Mouse (Mus musculus) midbrain, embryonic 16.5 days (tissue): ENCODE results near the gene Rnf115. TPM values are rescaled to one million over a fixed set of nuclear protein-coding genes. Genes with fewer than 3 reads are reported as not detected.

Experiments
- ATAC-seq: fragments of 200-750 bp; cut with Nextera tagmentation; 2 replicates; pipeline ENCODE4 v1.8.0; 2017; ENCODE audit warnings: moderate TSS enrichment
- H3K27ac ChIP-seq: fragments of 300-500 bp; sonication (generic); 2 replicates; pipeline ENCODE4 v1.5.1; 2014; ENCODE audit warnings: mild to moderate bottlenecking, low read length, mixed read lengths
- H3K27me3 ChIP-seq: fragments of 300-500 bp; sonication (generic); 2 replicates; pipeline ENCODE4 v1.6.1; 2014; ENCODE audit warnings: low read depth, low read length, mixed read lengths; ENCODE audit not compliant: control insufficient read depth, insufficient read depth
- H3K36me3 ChIP-seq: fragments of 300-500 bp; sonication (generic); 2 replicates; pipeline ENCODE4 v1.6.1; 2014; ENCODE audit warnings: mild to moderate bottlenecking, low read length, moderate library complexity, mixed read lengths; ENCODE audit not compliant: control insufficient read depth, insufficient read depth
- H3K4me1 ChIP-seq: fragments of 300-500 bp; sonication (generic); 2 replicates; pipeline ENCODE4 v1.6.1; 2014; ENCODE audit warnings: mild to moderate bottlenecking, low read length, mixed read lengths; ENCODE audit not compliant: control insufficient read depth, insufficient read depth
- H3K4me2 ChIP-seq: fragments of 300-500 bp; sonication (generic); 2 replicates; pipeline ENCODE4 v1.6.1; 2014; ENCODE audit warnings: mild to moderate bottlenecking, low read length, mixed read lengths
- H3K4me3 ChIP-seq: fragments of 300-500 bp; sonication (generic); 2 replicates; pipeline ENCODE4 v1.5.1; 2014; ENCODE audit warnings: low read depth, mild to moderate bottlenecking, low read length, moderate library complexity, mixed read lengths
- H3K9ac ChIP-seq: fragments of 300-500 bp; sonication (generic); 2 replicates; pipeline ENCODE4 v1.6.1; 2014; ENCODE audit warnings: low read depth, low read length, mixed read lengths
- H3K9me3 ChIP-seq: fragments of 300-500 bp; sonication (generic); replicated peaks from 2 replicates; pipeline ENCODE4 v1.6.1; 2014; ENCODE audit warnings: mild to moderate bottlenecking, low read length, mixed read lengths; ENCODE audit not compliant: control insufficient read depth, poor library complexity, severe bottlenecking
- WGBS: fragments of 180-500 bp; shearing (Covaris S2); extraction: QIAGEN DNeasy Blood & Tissue Kit; methylation state at CpG from one replicate; pipeline ENCODE4 v1.1.7; 2014; 5-methylcytosine and 5-hydroxymethylcytosine counted together
- polyA plus RNA-seq: library from polyadenylated mRNA; unstranded; fragments of >200 nt; fragmentation: Nextera tagmentation; extraction: Ambion mirVana; gene quantifications from 2 replicates; pipeline ENCODE4 v1.2.1, GENCODE M21; 2015

Rnf115 gene
- polyA plus RNA-seq, 1 experiment from 2014 or later, result 71.4 TPM

DNA sequence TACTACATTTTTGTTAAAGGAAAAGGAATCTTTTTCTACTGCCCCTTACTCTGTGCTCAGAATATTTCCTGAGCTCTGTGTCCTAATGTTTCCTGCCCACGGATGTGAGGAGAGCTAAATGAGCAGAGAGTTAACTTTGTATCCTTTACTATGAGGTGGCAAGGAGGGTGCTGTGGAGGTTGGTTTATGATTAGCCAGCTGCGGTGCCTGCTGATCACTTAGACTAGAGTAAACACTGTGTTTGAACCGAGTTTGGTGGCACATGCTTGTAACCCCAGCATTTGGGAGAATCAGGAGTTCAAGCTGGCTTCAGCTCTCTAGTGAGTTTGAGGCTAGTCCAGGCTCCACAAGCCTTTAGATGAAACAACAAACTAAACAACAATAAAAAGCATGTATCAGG is 49.7 kb downstream of the Rnf115 start:
- Histone ChIP-seq H3K27ac (no peak overlapping the region), H3K27me3 (no peaks in the 10 kb centered on the region), H3K9me3 (no peaks in the 10 kb centered on the region), H3K9ac (no peak overlapping the region), H3K4me1 (no peaks in the 10 kb centered on the region), H3K36me3 (0 out of 2 replicates have a peak, but pooled peaks cover 2% of the 10 kb centered on the region), H3K4me3 (no peak overlapping the region), H3K4me2 (no peak overlapping the region)
- no peak for ATAC-seq
- 86% methylated on average over 3 of the region's 3 CpGs for WGBS

DNA sequence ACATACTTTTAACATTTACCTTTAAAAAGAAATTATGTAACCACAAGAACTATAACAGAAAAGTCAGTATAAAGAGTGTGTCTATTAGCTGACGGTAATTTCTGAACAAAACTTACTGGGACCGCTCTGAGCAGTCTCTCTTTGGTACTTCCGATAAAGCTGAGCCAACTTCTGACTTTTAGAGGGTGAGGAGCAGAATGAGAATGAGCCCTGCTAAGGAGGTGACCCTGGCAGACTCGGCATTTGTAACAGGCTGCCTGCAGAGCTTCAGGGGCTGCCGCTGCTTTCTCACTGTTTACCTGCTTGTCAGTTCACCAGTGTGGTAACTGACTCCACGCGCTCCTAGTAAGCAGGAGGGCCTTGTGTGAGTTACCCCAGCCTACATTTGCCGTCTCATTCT is 54.8 kb downstream of the Rnf115 start:
- H3K4me3 ChIP-seq, result no peak overlapping the region
- H3K4me1 ChIP-seq, result no peaks in the 10 kb centered on the region
- WGBS, result 71% methylated on average over 8 of the region's 8 CpGs
- no peak for ATAC-seq
- H3K9ac ChIP-seq, result no peak overlapping the region
- H3K27ac ChIP-seq, result no peak overlapping the region
- H3K27me3 ChIP-seq, result no peaks in the 10 kb centered on the region
- no peaks in the 10 kb centered on the region for H3K9me3 ChIP-seq
- peaks cover 10% of the 10 kb centered on the region for H3K36me3 ChIP-seq
- H3K4me2 ChIP-seq, result no peak overlapping the region

DNA sequence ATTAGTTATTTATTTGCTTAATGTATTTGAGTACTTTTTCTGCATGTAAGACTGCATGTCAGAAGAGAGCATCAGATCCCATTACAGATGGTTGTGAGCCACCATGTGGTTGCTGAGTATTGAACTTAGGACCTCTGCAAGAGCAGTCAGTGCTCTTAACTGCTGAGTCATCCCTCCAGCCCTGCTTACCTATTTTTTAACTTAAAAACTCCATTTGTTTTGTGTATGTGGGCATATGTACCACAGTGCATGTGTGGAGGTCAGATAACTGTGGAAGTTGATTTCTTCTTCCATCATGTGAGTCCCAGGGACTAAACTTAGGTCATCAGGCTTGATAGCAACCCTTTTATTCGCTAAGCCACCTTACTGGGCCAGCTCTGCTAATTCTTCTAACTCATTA is 60.3 kb downstream of the Rnf115 start:
- no peaks in the 10 kb centered on the region for H3K9me3 ChIP-seq
- no peak overlapping the region for H3K4me2 ChIP-seq
- H3K27me3 ChIP-seq, result no peaks in the 10 kb centered on the region
- H3K36me3 ChIP-seq, result peaks cover 24% of the 10 kb centered on the region
- 100% methylated on average over 1 of the region's 1 CpGs for WGBS
- no peak overlapping the region for H3K27ac ChIP-seq
- ATAC-seq, result no peak
- H3K9ac ChIP-seq, result no peak overlapping the region
- H3K4me1 ChIP-seq, result no peaks in the 10 kb centered on the region
- H3K4me3 ChIP-seq, result no peak overlapping the region

DNA sequence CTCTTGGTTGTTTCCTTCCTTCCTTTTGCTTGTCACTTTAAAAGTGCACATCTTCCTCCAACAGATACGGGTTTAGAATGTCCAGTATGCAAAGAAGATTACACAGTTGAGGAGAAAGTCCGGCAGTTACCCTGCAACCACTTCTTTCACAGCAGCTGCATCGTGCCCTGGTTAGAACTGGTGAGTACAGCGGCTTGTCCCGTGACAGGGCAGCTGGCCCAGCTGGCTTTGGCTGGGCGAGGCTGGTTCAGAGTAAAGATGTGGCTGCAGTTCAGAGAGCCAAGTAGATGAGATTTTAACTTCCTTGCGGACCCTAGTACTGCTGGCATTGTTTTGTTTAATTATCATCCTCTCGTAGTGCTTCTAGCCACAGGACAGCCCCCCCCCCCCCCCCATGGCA is 61.0 kb downstream of the Rnf115 start:
- Histone ChIP-seq H3K27ac (no peak overlapping the region), H3K9ac (no peak overlapping the region), H3K4me3 (no peak overlapping the region), H3K9me3 (no peaks in the 10 kb centered on the region), H3K36me3 (peaks cover 24% of the 10 kb centered on the region), H3K4me1 (no peaks in the 10 kb centered on the region), H3K4me2 (no peak overlapping the region), H3K27me3 (no peaks in the 10 kb centered on the region)
- no peak for ATAC-seq
- WGBS, result 79% methylated on average over 8 of the region's 8 CpGs

DNA sequence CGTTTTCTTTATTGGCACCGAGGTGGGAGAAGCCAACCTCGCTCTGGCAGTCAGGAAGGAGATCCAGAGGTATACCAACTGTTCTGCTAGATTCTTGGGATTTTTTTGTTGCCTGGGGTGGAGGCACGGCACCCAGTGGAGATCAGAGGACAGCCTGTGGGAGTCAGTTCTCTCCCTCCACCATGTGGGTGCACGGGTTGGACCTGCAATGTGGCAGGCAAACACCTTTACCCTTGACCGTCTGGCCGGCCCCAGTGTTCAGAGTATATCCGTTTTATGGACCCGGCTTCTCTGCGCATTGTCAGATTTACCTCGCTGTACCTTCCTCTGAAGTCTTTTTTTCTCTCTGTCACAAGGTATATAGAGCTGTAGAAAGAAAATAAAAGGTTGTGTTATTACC is 72.8 kb downstream of the Rnf115 start:
- H3K4me3 ChIP-seq, result no peak overlapping the region
- H3K9ac ChIP-seq, result no peak overlapping the region
- H3K9me3 ChIP-seq, result no peaks in the 10 kb centered on the region
- no peak for ATAC-seq
- no peak overlapping the region for H3K4me2 ChIP-seq
- no peak overlapping the region for H3K27ac ChIP-seq
- WGBS, result 87% methylated on average over 11 of the region's 11 CpGs
- 0 out of 2 replicates have a peak, but pooled peaks cover 5% of the 10 kb centered on the region for H3K36me3 ChIP-seq
- H3K4me1 ChIP-seq, result no peaks in the 10 kb centered on the region
- no peaks in the 10 kb centered on the region for H3K27me3 ChIP-seq

DNA sequence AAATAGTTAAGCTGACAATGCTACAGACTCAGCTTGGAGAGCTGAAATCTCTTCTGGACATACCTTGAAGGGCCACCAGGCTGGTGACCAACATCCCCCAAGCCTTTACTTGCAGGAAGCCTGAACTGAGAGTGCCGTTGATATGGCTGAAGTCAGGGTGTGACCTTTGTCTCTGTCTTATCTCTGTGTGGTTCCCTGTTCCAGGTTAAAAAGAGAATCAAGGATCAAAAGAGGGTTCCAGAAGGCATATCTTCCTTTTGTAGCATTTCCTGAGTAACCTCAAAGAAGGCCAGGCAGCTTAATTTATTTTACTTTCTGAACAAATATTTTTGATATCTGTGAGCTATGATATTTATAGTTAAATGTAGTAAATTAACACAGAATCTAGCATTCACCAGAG is 74.8 kb downstream of the Rnf115 start:
- no peak for ATAC-seq
- Histone ChIP-seq H3K27me3 (no peaks in the 10 kb centered on the region), H3K4me2 (no peak overlapping the region), H3K4me3 (no peak overlapping the region), H3K36me3 (0 out of 2 replicates have a peak, but pooled peaks cover 1% of the 10 kb centered on the region), H3K27ac (no peak overlapping the region), H3K4me1 (no peaks in the 10 kb centered on the region), H3K9me3 (no peaks in the 10 kb centered on the region), H3K9ac (no peak overlapping the region)
- 92% methylated on average over 1 of the region's 1 CpGs for WGBS

DNA sequence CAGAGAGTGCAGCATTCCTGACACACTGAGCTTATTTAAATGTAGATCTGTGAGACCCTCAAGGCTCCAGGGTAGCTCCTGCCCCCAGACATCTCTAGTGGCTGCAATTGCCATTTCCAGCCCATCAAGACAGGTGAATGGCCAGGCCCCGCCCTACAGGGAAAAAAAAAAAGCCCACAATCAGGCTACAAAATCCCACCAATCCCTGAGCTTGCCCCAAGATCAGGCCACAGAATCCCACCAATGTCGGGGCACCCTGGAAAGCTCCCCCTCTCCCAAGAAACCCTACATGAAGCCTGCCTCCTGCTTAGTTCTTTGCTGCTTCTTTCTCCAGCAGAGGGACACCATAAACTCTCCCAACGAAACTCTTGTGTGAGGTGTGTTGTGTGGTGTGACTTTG is 80.7 kb downstream of the Rnf115 start:
- Histone ChIP-seq H3K27me3 (no peaks in the 10 kb centered on the region), H3K4me2 (no peak overlapping the region), H3K9me3 (no peaks in the 10 kb centered on the region), H3K4me3 (no peak overlapping the region), H3K27ac (no peak overlapping the region), H3K9ac (no peak overlapping the region), H3K36me3 (no peaks in the 10 kb centered on the region), H3K4me1 (no peaks in the 10 kb centered on the region)
- WGBS, result 69% methylated on average over 3 of the region's 3 CpGs
- no peak for ATAC-seq

DNA sequence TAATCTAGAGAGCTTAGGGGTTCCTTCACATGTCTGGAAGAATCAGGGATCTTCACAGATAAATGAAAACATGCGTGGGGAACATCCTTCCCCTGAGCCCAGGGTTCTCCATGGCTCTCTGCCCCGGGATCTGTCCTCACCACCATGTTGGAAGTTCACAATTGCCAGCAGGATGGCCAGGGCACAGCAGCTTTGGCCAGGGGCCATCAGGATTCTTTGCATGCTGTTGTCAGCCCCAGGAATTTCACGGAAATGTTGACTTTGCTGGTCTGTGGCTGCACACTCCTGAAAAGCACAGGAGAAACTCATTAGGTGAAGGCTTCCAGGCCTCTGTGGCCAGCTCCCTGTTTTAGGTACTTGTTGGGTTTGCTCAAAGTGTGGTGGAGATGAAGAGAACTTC is 81.2 kb downstream of the Rnf115 start:
- H3K9ac ChIP-seq, result no peak overlapping the region
- no peaks in the 10 kb centered on the region for H3K36me3 ChIP-seq
- H3K9me3 ChIP-seq, result no peaks in the 10 kb centered on the region
- H3K4me2 ChIP-seq, result no peak overlapping the region
- no peaks in the 10 kb centered on the region for H3K27me3 ChIP-seq
- WGBS, result 75% methylated on average over 3 of the region's 3 CpGs
- ATAC-seq, result no peak
- H3K4me3 ChIP-seq, result no peak overlapping the region
- H3K4me1 ChIP-seq, result no peaks in the 10 kb centered on the region
- no peak overlapping the region for H3K27ac ChIP-seq

DNA sequence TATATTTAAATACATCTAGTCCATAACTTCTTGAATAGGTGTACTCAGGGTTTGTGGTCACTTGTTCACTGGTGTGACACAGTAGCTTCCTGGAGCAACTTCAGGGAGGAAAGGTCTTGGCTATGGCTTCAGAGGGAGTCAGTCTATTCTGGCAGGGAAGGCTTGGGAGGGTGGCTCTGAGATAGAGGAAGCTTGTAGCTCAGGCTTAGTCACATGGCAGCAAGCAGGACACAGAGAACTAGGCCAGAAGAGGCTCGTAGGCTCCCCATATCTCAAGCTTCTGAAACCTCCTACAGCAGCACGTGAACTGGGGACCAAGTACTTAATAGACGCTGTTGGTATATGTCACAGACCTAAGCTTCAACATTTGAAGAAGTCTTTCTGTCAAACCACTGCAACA is 83.8 kb downstream of the Rnf115 start:
- H3K27me3 ChIP-seq, result no peaks in the 10 kb centered on the region
- H3K27ac ChIP-seq, result no peak overlapping the region
- no peaks in the 10 kb centered on the region for H3K9me3 ChIP-seq
- no peak overlapping the region for H3K4me3 ChIP-seq
- ATAC-seq, result no peak
- 93% methylated on average over 3 of the region's 3 CpGs for WGBS
- H3K4me1 ChIP-seq, result no peaks in the 10 kb centered on the region
- H3K9ac ChIP-seq, result no peak overlapping the region
- H3K4me2 ChIP-seq, result no peak overlapping the region
- H3K36me3 ChIP-seq, result no peaks in the 10 kb centered on the region
